Comparison of ENCODE assay signal across 27 mouse cellular contexts in the genomic region with DNA sequence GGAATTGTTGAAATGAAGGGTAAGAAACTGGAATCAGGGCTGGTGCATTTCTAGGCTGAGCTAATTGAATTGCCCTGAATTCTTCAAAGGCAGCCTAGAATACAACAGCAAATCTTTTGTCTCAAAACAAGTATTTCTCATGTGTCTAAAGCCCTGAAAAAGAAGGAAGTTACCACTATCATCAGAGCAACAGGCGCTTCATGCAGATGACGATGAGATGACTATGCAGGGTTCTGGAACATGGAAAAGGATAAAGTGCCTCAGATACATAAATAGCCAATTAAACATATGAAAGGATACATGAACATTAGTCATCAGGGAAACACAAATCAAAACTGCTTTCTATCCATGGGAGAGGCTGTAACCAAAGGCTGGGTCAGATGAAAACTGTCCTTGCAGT. TPM values are rescaled to one million over a fixed set of nuclear protein-coding genes. Genes with fewer than 3 reads are reported as not detected.
DNase-seq lines count a peak whose midpoint lies in the region; ATAC-seq and TF ChIP-seq lines count a peak whose summit lies in the region.
"Had no signal": no experiment of that assay in that cellular context is flagged by ENCODE, and none has a peak within 500 bp of the region (broad histone marks: within the 10 kb centered on the region; RNA-seq: fewer than 3 reads in every experiment).

No protein-coding gene starts in this region.

- H3K4me3 ChIP-seq in ES-Bruce4 (ENCODE audit: low read depth, low read length) = no peak overlapping the region
- no peak overlapping the region for H3K4me3 ChIP-seq in liver, embryonic 11.5 days (ENCODE audit: low read depth, low read length)
- H3K4me3 ChIP-seq: forebrain, embryonic 10.5 days; forebrain, embryonic 13.5 days; gastrocnemius, adult 2 months; heart, embryonic 13.5 days; hindbrain, embryonic 10.5 days; hindbrain, embryonic 13.5 days; intestine, embryonic 15.5 days had no signal

- H3K9ac ChIP-seq in ES-Bruce4 (ENCODE audit: low read depth, poor library complexity, severe bottlenecking) = no peak overlapping the region
- H3K9ac ChIP-seq in liver, embryonic 11.5 days (ENCODE audit: low read depth, low read length) = no peak overlapping the region
- H3K9ac ChIP-seq: forebrain, embryonic 13.5 days; heart, embryonic 13.5 days; hindbrain, embryonic 13.5 days; intestine, embryonic 15.5 days had no signal

- H3K9me3 ChIP-seq in ES-Bruce4 (replicated peaks; ENCODE audit: control insufficient read depth, insufficient read depth, low read length, poor library complexity, severe bottlenecking) = no peaks in the 10 kb centered on the region
- H3K9me3 ChIP-seq in liver, embryonic 11.5 days (ENCODE audit: control insufficient read depth, low read length) = no peaks in the 10 kb centered on the region
- H3K9me3 ChIP-seq: forebrain, embryonic 10.5 days; forebrain, embryonic 13.5 days; heart, embryonic 13.5 days; hindbrain, embryonic 10.5 days; hindbrain, embryonic 13.5 days; intestine, embryonic 15.5 days had no signal

- H3K36me3 ChIP-seq in ES-Bruce4 (ENCODE audit: control insufficient read depth, insufficient read depth, low read length, poor library complexity, severe bottlenecking) = peaks cover 63% of the 10 kb centered on the region
- H3K36me3 ChIP-seq in liver, embryonic 11.5 days (ENCODE audit: control insufficient read depth, insufficient read depth, low read length) = peaks cover 19% of the 10 kb centered on the region

- WGBS in liver, embryonic 11.5 days = 90% methylated on average over 2 of the region's 2 CpGs

- H3K4me1 ChIP-seq in ES-Bruce4 (ENCODE audit: control insufficient read depth, insufficient read depth, low read length) = no peaks in the 10 kb centered on the region
- no peaks in the 10 kb centered on the region for H3K4me1 ChIP-seq in liver, embryonic 11.5 days (replicated peaks; ENCODE audit: control insufficient read depth, insufficient read depth, low read length)
- H3K4me1 ChIP-seq: forebrain, embryonic 10.5 days; forebrain, embryonic 13.5 days; heart, embryonic 13.5 days; hindbrain, embryonic 10.5 days; hindbrain, embryonic 13.5 days; intestine, embryonic 15.5 days had no signal

- no peak for ATAC-seq in liver, embryonic 11.5 days (replicated peaks; ENCODE audit: low FRiP score)
- ATAC-seq: activated CD4-positive, CD25-positive, alpha-beta regulatory T cell, adult 4 months; forebrain, embryonic 13.5 days; forebrain, embryonic 16.5 days; hindbrain, embryonic 16.5 days; intestine, embryonic 15.5 days had no signal

- no peaks in the 10 kb centered on the region for H3K27me3 ChIP-seq in ES-Bruce4 (ENCODE audit: control insufficient read depth, insufficient read depth, low read length, poor library complexity, severe bottlenecking)
- H3K27me3 ChIP-seq in liver, embryonic 11.5 days (replicated peaks; ENCODE audit: control insufficient read depth, insufficient read depth, low read length) = no peaks in the 10 kb centered on the region
- H3K27me3 ChIP-seq: forebrain, embryonic 13.5 days; heart, embryonic 13.5 days; hindbrain, embryonic 13.5 days; intestine, embryonic 15.5 days had no signal

- peak; percentile 13 for DNase-seq in heart, adult 11 months
- no peak for DNase-seq in heart, postnatal 4 days
- DNase-seq in MEL-GATA-1-ER (ENCODE audit: extremely low read depth, low read depth) = peak; percentile 89
- no peak for DNase-seq in layer of hippocampus, postnatal 25 days (ENCODE audit: extremely low spot score in 1 of 2, low spot score in 1 of 2)
- no peak for DNase-seq in adrenal gland, postnatal 4 days (ENCODE audit: low spot score in 2 of 2)
- DNase-seq in liver, embryonic 11.5 days (ENCODE audit: low spot score) = no peak
- DNase-seq: adrenal gland, adult 8-10 months; adrenal gland, postnatal 36 days; B cell, adult 2 months; cerebellum, adult 11-12 months; cerebellum, adult 8-10 months; cerebellum, postnatal 10 days; cerebellum, postnatal 36 days; gastrocnemius, adult 2 months; gastrocnemius, postnatal 14 days; heart, adult 18-20 months; kidney, adult 11 months had no signal

- TF ChIP-seq POLR2A in ES-Bruce4 (IDR thresholded peaks at IDR 0.05; ENCODE audit: insufficient read depth, low read length) = no peak

- no peak overlapping the region for H3K4me2 ChIP-seq in liver, embryonic 11.5 days
- H3K4me2 ChIP-seq: forebrain, embryonic 13.5 days; heart, embryonic 13.5 days; hindbrain, embryonic 13.5 days; intestine, embryonic 15.5 days had no signal

- TF ChIP-seq EP300 in ES-Bruce4 (IDR thresholded peaks at IDR 0.05; ENCODE audit: insufficient read depth, low read depth, low read length) = no peak

- 0 out of 2 replicates have a peak overlapping the region, but pooled peaks have one; percentile 24 for H3K27ac ChIP-seq in ES-Bruce4 (ENCODE audit: insufficient read depth, low read length)
- H3K27ac ChIP-seq in liver, embryonic 11.5 days (ENCODE audit: low read depth, low read length) = no peak overlapping the region
- H3K27ac ChIP-seq: forebrain, embryonic 10.5 days; forebrain, embryonic 13.5 days; gastrocnemius, adult 2 months; heart, embryonic 13.5 days; hindbrain, embryonic 10.5 days; hindbrain, embryonic 13.5 days; intestine, embryonic 15.5 days had no signal

- no peak for TF ChIP-seq CTCF in ES-Bruce4 (IDR thresholded peaks at IDR 0.05; ENCODE audit: low read depth, low read length)

RNA-seq across cellular contexts. Expression of a gene that starts 18.8 kb away (rescaled TPM):
- 100 to 1,000 TPM; 184 to 192 TPM for total RNA-seq in heart, postnatal 4 days (2021)
- 221 and 234 TPM in 2 replicates for polyA plus RNA-seq in ES-Bruce4 (2011; ENCODE audit: insufficient read depth, insufficient read length, low read depth, missing spikeins)
- total RNA-seq in layer of hippocampus, postnatal 25 days (2021) = 100 to 1,000 TPM; 194 to 202 TPM
- total RNA-seq in adrenal gland, postnatal 4 days (2021) = 100 to 1,000 TPM; 140 to 159 TPM
- polyA plus RNA-seq in liver, embryonic 11.5 days (2014; fragmentation: Nextera tagmentation; extraction: Ambion mirVana) = 163 and 175 TPM in 2 replicates

RNA-seq across cellular contexts. Expression of a gene that starts 44.0 kb away (rescaled TPM):
- total RNA-seq in heart, postnatal 4 days (2021) = 1 to 10 TPM; 8.5 to 9.2 TPM
- polyA plus RNA-seq in ES-Bruce4 (2011; ENCODE audit: insufficient read depth, insufficient read length, low read depth, missing spikeins) = 29.1 and 31.1 TPM in 2 replicates
- 10 to 100 TPM; 61.8 to 80.8 TPM for total RNA-seq in layer of hippocampus, postnatal 25 days (2021)
- total RNA-seq in adrenal gland, postnatal 4 days (2021) = 10 to 100 TPM; 53.9 to 63.7 TPM
- 25.7 and 27.0 TPM in 2 replicates for polyA plus RNA-seq in liver, embryonic 11.5 days (2014; fragmentation: Nextera tagmentation; extraction: Ambion mirVana)

Comparison
In these comparisons a context has a peak if more than half of its experiments do, and no peak if none do; other contexts are left out.
1. DNase-seq: peak in heart, adult 11 months (single experiment) and MEL-GATA-1-ER (single experiment); none in heart, postnatal 4 days (single experiment), layer of hippocampus, postnatal 25 days (0 of 2), adrenal gland, postnatal 4 days (0 of 2) and liver, embryonic 11.5 days (single experiment).
2. RNA of a gene that starts 44.0 kb away (total RNA-seq): 61.8 to 80.8 TPM in layer of hippocampus, postnatal 25 days and 53.9 to 63.7 TPM in adrenal gland, postnatal 4 days; 8.5 to 9.2 TPM in heart, postnatal 4 days; every median in the first group is over 4 times any median in the second.